Mouse (Mus musculus) G1E (cell line): ENCODE data around the gene Hist1h2bm.

ENCODE experiments used
- CTCF ChIP-seq: IDR thresholded peaks from 2 replicates; pipeline ENCODE4 v1.5.1; 2012; ENCODE audit warnings: low read depth, low read length, inconsistent platforms, mixed read lengths
- GATA1 ChIP-seq: IDR thresholded peaks from 2 replicates; pipeline ENCODE4 v1.6.1; 2012; ENCODE audit warnings: borderline replicate concordance, low read length, inconsistent platforms, mixed read lengths
- GATA2 ChIP-seq: IDR thresholded peaks from 2 replicates; pipeline ENCODE4 v1.6.1; 2012; ENCODE audit warnings: low read depth, low read length, inconsistent platforms, borderline replicate concordance
- POLR2AphosphoS5 ChIP-seq: IDR thresholded peaks from 2 replicates; pipeline ENCODE4 v1.6.1; 2012; ENCODE audit warnings: low read depth, low read length, inconsistent platforms; ENCODE audit not compliant: insufficient replicate concordance
- TAL1 ChIP-seq: conservative IDR thresholded peaks from 2 replicates; pipeline ENCODE4 v1.6.1; 2012; ENCODE audit warnings: low read depth, low read length, inconsistent platforms, mixed read lengths

DNA sequence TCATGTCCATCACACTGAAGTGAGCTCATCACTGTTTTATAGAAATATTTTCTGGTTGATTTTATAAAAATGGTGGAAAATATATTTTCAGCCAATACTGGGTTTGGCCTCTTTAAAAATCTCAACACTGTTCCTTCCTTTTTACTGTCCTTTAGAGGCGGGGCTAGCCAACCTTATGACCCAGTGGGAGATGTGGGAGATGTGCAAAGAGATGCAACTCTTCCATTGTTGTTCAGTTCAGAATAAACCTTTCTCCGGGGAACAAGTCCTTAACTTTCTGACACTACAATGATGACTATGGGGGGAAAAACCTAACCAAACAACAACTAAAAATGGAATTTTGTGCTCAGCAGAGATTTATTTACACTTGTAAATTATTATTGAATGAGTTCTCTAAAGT lies 44.5 kb upstream of the Hist1h2bm start, which contains the start of gene Olfr1360:
- no peak for TF ChIP-seq CTCF
- no peak for TF ChIP-seq TAL1
- no peak for TF ChIP-seq GATA1
- no peak for TF ChIP-seq POLR2AphosphoS5
- TF ChIP-seq GATA2: no peak
